Mouse (Mus musculus): ENCODE measurements around the gene Lin52.

The Lin52 gene

GRCm38 (mm10) chr12:84541391-84541958 is 90.3 kb downstream of the Lin52 start:
- no peak for DNase-seq

GRCm38 (mm10) chr12:84546028-84546427 is 94.8 kb downstream of the Lin52 start:
- no peak for DNase-seq

GRCm38 (mm10) chr12:84546577-84547085 is 95.4 kb downstream of the Lin52 start:
- no peak for DNase-seq

GRCm38 (mm10) chr12:84548251-84548650 is 97.0 kb downstream of the Lin52 start:
- DNase-seq, result no peak

- DNase-seq, result no peak
Observed at GRCm38 (mm10) chr12:84555218-84555617, 104.0 kb downstream of the Lin52 start.

GRCm38 (mm10) chr12:84562558-84562957 is 111.3 kb downstream of the Lin52 start:
- no peak for DNase-seq

GRCm38 (mm10) chr12:84567576-84567975 is 116.4 kb downstream of the Lin52 start:
- DNase-seq, result no peak

GRCm38 (mm10) chr12:84569336-84569970 is 118.2 kb downstream of the Lin52 start, which contains the start of gene Vsx2:
Gene Vsx2, plus strand, starts transcription at chr12:84569762.
- no peak for DNase-seq

- DNase-seq, result no peak
Observed at GRCm38 (mm10) chr12:84569976-84570693, 118.9 kb downstream of the Lin52 start.

- DNase-seq, result no peak
Observed at GRCm38 (mm10) chr12:84570694-84571415, 119.6 kb downstream of the Lin52 start.

GRCm38 (mm10) chr12:84571466-84572340 is 120.5 kb downstream of the Lin52 start:
- no peak for DNase-seq

GRCm38 (mm10) chr12:84572341-84572720 is 121.1 kb downstream of the Lin52 start:
- no peak for DNase-seq

- DNase-seq, result no peak
Observed at GRCm38 (mm10) chr12:84573094-84573493, 121.9 kb downstream of the Lin52 start.

GRCm38 (mm10) chr12:84577768-84578439 is 126.7 kb downstream of the Lin52 start:
- DNase-seq, result no peak

- DNase-seq, result no peak
Observed at GRCm38 (mm10) chr12:84578440-84578770, 127.2 kb downstream of the Lin52 start.

- no peak for DNase-seq
Observed at GRCm38 (mm10) chr12:84581285-84581684, 130.1 kb downstream of the Lin52 start.

- peak; percentile 92 for DNase-seq
Observed at GRCm38 (mm10) chr12:84589825-84590761, 138.9 kb downstream of the Lin52 start.

All from layer of hippocampus, adult 9-11 months (tissue).